30 mouse cellular contexts compared by ENCODE assay signal in the genomic region with DNA sequence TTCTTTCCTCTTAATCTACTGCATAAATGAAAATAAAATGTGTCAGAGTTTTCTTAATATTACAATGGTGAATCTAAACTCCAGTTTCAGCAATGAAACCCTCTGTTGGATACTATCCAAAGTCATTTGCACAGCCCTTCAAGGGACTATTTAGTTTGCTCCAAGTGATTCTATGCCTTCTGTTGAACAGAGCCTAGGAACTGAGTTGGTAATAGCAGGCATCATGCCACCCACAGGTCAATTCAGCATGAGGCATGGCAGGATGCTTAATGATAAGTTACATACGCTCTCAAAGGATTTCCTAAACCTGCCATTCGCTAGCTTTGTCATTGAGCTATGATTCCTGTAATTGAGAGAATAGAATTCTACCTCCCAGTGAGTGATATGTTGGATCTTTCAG.
A peak's percentile ranks its signal among the peaks of the same experiment; 100 is the strongest.
DNase-seq lines count a peak whose midpoint lies in the region; ATAC-seq and TF ChIP-seq lines count a peak whose summit lies in the region.
"Had no signal": no experiment of that assay in that cellular context is flagged by ENCODE, and none has a peak within 500 bp of the region (broad histone marks: within the 10 kb centered on the region; RNA-seq: fewer than 3 reads in every experiment).

No protein-coding gene starts in this region.

- no peak for ATAC-seq in forebrain, embryonic 14.5 days
- no peak for ATAC-seq in forebrain, embryonic 11.5 days (replicated peaks; ENCODE audit: low FRiP score)
- ATAC-seq in hindbrain, embryonic 13.5 days (ENCODE audit: low FRiP score) = no peak
- no peak for ATAC-seq in hindbrain, embryonic 12.5 days (ENCODE audit: low FRiP score)
- no peak for ATAC-seq in midbrain, postnatal 0 days (ENCODE audit: low FRiP score)
- ATAC-seq: forebrain, postnatal 0 days; hindbrain, embryonic 16.5 days; inflammation-experienced regulatory T-cells, adult 6 months; intestine, embryonic 16.5 days; Patski had no signal

- H3K4me2 ChIP-seq in forebrain, embryonic 14.5 days (ENCODE audit: low read length) = no peak overlapping the region
- H3K4me2 ChIP-seq in forebrain, embryonic 11.5 days (ENCODE audit: low read depth, low read length, severe bottlenecking) = no peak overlapping the region
- H3K4me2 ChIP-seq in hindbrain, embryonic 13.5 days = no peak overlapping the region
- no peak overlapping the region for H3K4me2 ChIP-seq in hindbrain, embryonic 12.5 days (replicated peaks)
- no peak overlapping the region for H3K4me2 ChIP-seq in midbrain, postnatal 0 days (ENCODE audit: low read depth, low read length, poor library complexity, severe bottlenecking)
- H3K4me2 ChIP-seq: embryonic facial prominence, embryonic 12.5 days; embryonic facial prominence, embryonic 15.5 days; heart, embryonic 12.5 days; heart, embryonic 15.5 days had no signal

- no peak overlapping the region for H3K4me3 ChIP-seq in forebrain, embryonic 14.5 days (ENCODE audit: low read depth, low read length)
- H3K4me3 ChIP-seq in forebrain, embryonic 11.5 days (ENCODE audit: low read depth, low read length) = no peak overlapping the region
- no peak overlapping the region for H3K4me3 ChIP-seq in hindbrain, embryonic 13.5 days
- no peak overlapping the region for H3K4me3 ChIP-seq in hindbrain, embryonic 12.5 days
- no peak overlapping the region for H3K4me3 ChIP-seq in midbrain, postnatal 0 days (ENCODE audit: low read depth, low read length)
- no peak overlapping the region for H3K4me3 ChIP-seq in midbrain, embryonic 10.5 days
- H3K4me3 ChIP-seq: embryonic facial prominence, embryonic 12.5 days; embryonic facial prominence, embryonic 15.5 days; gastrocnemius, adult 2 months; heart, embryonic 12.5 days; heart, embryonic 15.5 days had no signal

- peaks cover 10% of the 10 kb centered on the region; the same call in 1 of the 2 replicates for H3K4me1 ChIP-seq in forebrain, embryonic 14.5 days (ENCODE audit: control insufficient read depth, insufficient read depth, low read length)
- H3K4me1 ChIP-seq in forebrain, embryonic 11.5 days (replicated peaks; ENCODE audit: control insufficient read depth, insufficient read depth, low read length) = 0 out of 2 replicates have a peak, but pooled peaks cover 2% of the 10 kb centered on the region
- H3K4me1 ChIP-seq in hindbrain, embryonic 13.5 days (replicated peaks) = peaks cover 12% of the 10 kb centered on the region
- 0 out of 2 replicates have a peak, but pooled peaks cover 7% of the 10 kb centered on the region for H3K4me1 ChIP-seq in hindbrain, embryonic 12.5 days
- no peaks in the 10 kb centered on the region for H3K4me1 ChIP-seq in midbrain, postnatal 0 days (ENCODE audit: insufficient read depth, low read length)
- no peaks in the 10 kb centered on the region for H3K4me1 ChIP-seq in midbrain, embryonic 10.5 days
- H3K4me1 ChIP-seq: embryonic facial prominence, embryonic 12.5 days; embryonic facial prominence, embryonic 15.5 days; heart, embryonic 12.5 days; heart, embryonic 15.5 days had no signal

- no peak for TF ChIP-seq POLR2A in brain, embryonic 14.5 days (IDR thresholded peaks at IDR 0.05; ENCODE audit: borderline replicate concordance, extremely low read depth, insufficient read depth, insufficient read length, poor library complexity, severe bottlenecking)

- H3K27me3 ChIP-seq in forebrain, embryonic 14.5 days (replicated peaks; ENCODE audit: control insufficient read depth, insufficient read depth, low read length) = no peaks in the 10 kb centered on the region
- no peaks in the 10 kb centered on the region for H3K27me3 ChIP-seq in forebrain, embryonic 11.5 days (ENCODE audit: control insufficient read depth, insufficient read depth, low read length)
- no peaks in the 10 kb centered on the region for H3K27me3 ChIP-seq in hindbrain, embryonic 13.5 days
- H3K27me3 ChIP-seq in hindbrain, embryonic 12.5 days = no peaks in the 10 kb centered on the region
- H3K27me3 ChIP-seq in midbrain, postnatal 0 days (ENCODE audit: insufficient read depth, low read length) = no peaks in the 10 kb centered on the region
- H3K27me3 ChIP-seq in midbrain, embryonic 10.5 days (ENCODE audit: low read depth, poor library complexity, severe bottlenecking) = no peaks in the 10 kb centered on the region
- H3K27me3 ChIP-seq: CH12.LX; embryonic facial prominence, embryonic 12.5 days; embryonic facial prominence, embryonic 15.5 days; heart, embryonic 12.5 days; heart, embryonic 15.5 days had no signal

- no peaks in the 10 kb centered on the region for H3K9me3 ChIP-seq in forebrain, embryonic 14.5 days (replicated peaks; ENCODE audit: control insufficient read depth, low read length)
- H3K9me3 ChIP-seq in forebrain, embryonic 11.5 days (ENCODE audit: control insufficient read depth, low read length) = no peaks in the 10 kb centered on the region
- no peaks in the 10 kb centered on the region for H3K9me3 ChIP-seq in hindbrain, embryonic 13.5 days
- H3K9me3 ChIP-seq in hindbrain, embryonic 12.5 days (replicated peaks) = no peaks in the 10 kb centered on the region
- no peaks in the 10 kb centered on the region for H3K9me3 ChIP-seq in midbrain, postnatal 0 days (ENCODE audit: low read length)
- no peaks in the 10 kb centered on the region for H3K9me3 ChIP-seq in midbrain, embryonic 10.5 days (replicated peaks)
- H3K9me3 ChIP-seq: embryonic facial prominence, embryonic 12.5 days; embryonic facial prominence, embryonic 15.5 days; heart, embryonic 12.5 days; heart, embryonic 15.5 days had no signal

- H3K36me3 ChIP-seq in forebrain, embryonic 14.5 days (ENCODE audit: control insufficient read depth, insufficient read depth, low read length) = no peaks in the 10 kb centered on the region
- no peaks in the 10 kb centered on the region for H3K36me3 ChIP-seq in forebrain, embryonic 11.5 days (ENCODE audit: control insufficient read depth, insufficient read depth, low read length)
- no peaks in the 10 kb centered on the region for H3K36me3 ChIP-seq in hindbrain, embryonic 13.5 days
- no peaks in the 10 kb centered on the region for H3K36me3 ChIP-seq in hindbrain, embryonic 12.5 days
- no peaks in the 10 kb centered on the region for H3K36me3 ChIP-seq in midbrain, postnatal 0 days (ENCODE audit: insufficient read depth, low read length)
- no peaks in the 10 kb centered on the region for H3K36me3 ChIP-seq in midbrain, embryonic 10.5 days
- H3K36me3 ChIP-seq: embryonic facial prominence, embryonic 12.5 days; embryonic facial prominence, embryonic 15.5 days; G1E; heart, embryonic 12.5 days; heart, embryonic 15.5 days had no signal

- no peak overlapping the region for H3K27ac ChIP-seq in forebrain, embryonic 14.5 days (ENCODE audit: low read depth, low read length)
- no peak overlapping the region for H3K27ac ChIP-seq in forebrain, embryonic 11.5 days (ENCODE audit: low read depth, low read length)
- H3K27ac ChIP-seq in hindbrain, embryonic 13.5 days = peak overlapping the region; percentile 58; the same call in 1 of the 2 replicates
- H3K27ac ChIP-seq in hindbrain, embryonic 12.5 days = no peak overlapping the region
- H3K27ac ChIP-seq in midbrain, postnatal 0 days (ENCODE audit: low read depth, low read length) = no peak overlapping the region
- no peak overlapping the region for H3K27ac ChIP-seq in midbrain, embryonic 10.5 days (replicated peaks)
- H3K27ac ChIP-seq: embryonic facial prominence, embryonic 12.5 days; embryonic facial prominence, embryonic 15.5 days; gastrocnemius, adult 2 months; heart, embryonic 15.5 days had no signal

- DNase-seq in forebrain, embryonic 14.5 days (ENCODE audit: low spot score) = peak; percentile 43
- no peak for DNase-seq in forebrain, embryonic 11.5 days (ENCODE audit: low spot score)
- DNase-seq in midbrain, postnatal 0 days (ENCODE audit: low spot score) = peak; percentile 39
- no peak for DNase-seq in midbrain, embryonic 10.5 days (ENCODE audit: low spot score)
- peak; percentile 71 for DNase-seq in brain, embryonic 14.5 days (ENCODE audit: low read depth)
- DNase-seq: adrenal gland, postnatal 10 days; adrenal gland, postnatal 36 days; B cell, adult 2 months; cerebellum, adult 11-12 months; cerebellum, adult 8-10 months; cerebellum, postnatal 14 days; forebrain, postnatal 0 days; gastrocnemius, adult 2 months; gastrocnemius, postnatal 14 days; heart, adult 11 months; heart, postnatal 10 days; heart, postnatal 36 days; kidney, adult 18-20 months had no signal

- WGBS in forebrain, embryonic 14.5 days = 49% methylated on average over 2 of the region's 2 CpGs
- WGBS in forebrain, embryonic 11.5 days = 83% methylated on average over 2 of the region's 2 CpGs
- WGBS in hindbrain, embryonic 13.5 days = 53% methylated on average over 2 of the region's 2 CpGs
- WGBS in hindbrain, embryonic 12.5 days = 72% methylated on average over 2 of the region's 2 CpGs
- WGBS in midbrain, postnatal 0 days = 72% methylated on average over 2 of the region's 2 CpGs
- 90% methylated on average over 2 of the region's 2 CpGs for WGBS in midbrain, embryonic 10.5 days

- no peak for TF ChIP-seq CTCF in midbrain, postnatal 0 days (IDR thresholded peaks at IDR 0.05)
- TF ChIP-seq CTCF in brain, embryonic 14.5 days (IDR thresholded peaks at IDR 0.05; ENCODE audit: borderline replicate concordance, extremely low read depth, insufficient read depth, insufficient read length) = no peak

- no peak overlapping the region for H3K9ac ChIP-seq in forebrain, embryonic 14.5 days (ENCODE audit: low read length)
- H3K9ac ChIP-seq in forebrain, embryonic 11.5 days (ENCODE audit: low read length) = no peak overlapping the region
- H3K9ac ChIP-seq in hindbrain, embryonic 13.5 days = no peak overlapping the region
- H3K9ac ChIP-seq in hindbrain, embryonic 12.5 days = no peak overlapping the region
- H3K9ac ChIP-seq in midbrain, postnatal 0 days (replicated peaks; ENCODE audit: low read length, poor library complexity, severe bottlenecking) = no peak overlapping the region
- H3K9ac ChIP-seq: embryonic facial prominence, embryonic 12.5 days; embryonic facial prominence, embryonic 15.5 days; forebrain, postnatal 0 days; heart, embryonic 12.5 days; heart, embryonic 15.5 days had no signal

Comparison
In these comparisons a context has a peak if more than half of its experiments do, and no peak if none do; other contexts are left out.
1. DNase-seq: peak in forebrain, embryonic 14.5 days (single experiment), midbrain, postnatal 0 days (single experiment) and brain, embryonic 14.5 days (single experiment); none in forebrain, embryonic 11.5 days (single experiment) and midbrain, embryonic 10.5 days (single experiment).